Mouse (Mus musculus) heart, postnatal 25 days (tissue): ENCODE measurements around the gene Oasl1. TPM values are rescaled to one million over a fixed set of nuclear protein-coding genes. Genes with fewer than 3 reads are reported as not detected.

Experiments
- total RNA-seq, 2 experiments: library from RNA; stranded (reverse); gene quantifications; 2 replicates each; pipeline ENCODE4 v1.2.3; 2021

Gene Oasl1
- total RNA-seq, 2 experiments from 2014 or later = 0.78 TPM

Other genes with a start within 250 kb of the Oasl1 start
- gene Gltp, start 232.3 kb upstream of the Oasl1 start, total RNA-seq = 10 to 100 TPM; 17.1 to 18.0 TPM
- 1 to 10 TPM; 3.5 to 3.6 TPM for gene Tchp, start 215.5 kb upstream of the Oasl1 start, total RNA-seq
- 10 to 100 TPM; 31.3 to 35.2 TPM for gene Ankrd13a, start 148.6 kb upstream of the Oasl1 start, total RNA-seq
- 10 to 100 TPM; 29.1 to 37.9 TPM for gene Git2, start 147.7 kb upstream of the Oasl1 start, total RNA-seq
- gene 1500011B03Rik, start 99.8 kb upstream of the Oasl1 start, total RNA-seq = 1 to 10 TPM; 5.1 to 5.7 TPM
- not detected for gene 4930519G04Rik, start 69.6 kb upstream of the Oasl1 start, total RNA-seq
- not detected for gene Gm9936, start 64.6 kb upstream of the Oasl1 start, total RNA-seq
- gene Oasl2, start 26.3 kb upstream of the Oasl1 start, total RNA-seq = 1 to 10 TPM; 4.0 to 8.1 TPM
- gene 2210016L21Rik, start 18.9 kb downstream of the Oasl1 start, total RNA-seq = 10 to 100 TPM; 25.1 to 29.4 TPM
- not detected for gene Hnf1a, start 47.9 kb downstream of the Oasl1 start, total RNA-seq
- gene Sppl3, start 87.9 kb downstream of the Oasl1 start, total RNA-seq = 10 to 100 TPM; 34.8 to 35.5 TPM
- not detected for gene Gm10401, start 175.1 kb downstream of the Oasl1 start, total RNA-seq
- 100 to 1,000 TPM; 189 to 199 TPM for gene Acads, start 196.1 kb downstream of the Oasl1 start, total RNA-seq
- gene Unc119b, start 211.7 kb downstream of the Oasl1 start, total RNA-seq = 10 to 100 TPM; 18.9 to 21.9 TPM
- 10 to 100 TPM; 74.6 to 75.8 TPM for gene Mlec, start 234.9 kb downstream of the Oasl1 start, total RNA-seq